Mouse (Mus musculus) intestine, embryonic 15.5 days (tissue): ENCODE data around the gene Ets1. TPM values are rescaled to one million over a fixed set of nuclear protein-coding genes. Genes with fewer than 3 reads are reported as not detected.

Experiments
- ATAC-seq: fragments of 200-750 bp; cut with Nextera tagmentation; 2 replicates; pipeline ENCODE4 v1.8.0; 2017; ENCODE audit warnings: moderate TSS enrichment, moderate library complexity
- H3K27ac ChIP-seq: fragments of 300-500 bp; sonication (generic); 2 replicates; pipeline ENCODE4 v1.5.1; 2015; ENCODE audit warnings: mild to moderate bottlenecking, inconsistent platforms
- H3K27me3 ChIP-seq: fragments of 300-500 bp; sonication (generic); replicated peaks from 2 replicates; pipeline ENCODE4 v1.6.1; 2015; ENCODE audit warnings: inconsistent platforms
- H3K36me3 ChIP-seq: fragments of 300-500 bp; sonication (generic); 2 replicates; pipeline ENCODE4 v1.6.1; 2015; ENCODE audit warnings: inconsistent platforms
- H3K4me1 ChIP-seq: fragments of 300-500 bp; sonication (generic); replicated peaks from 2 replicates; pipeline ENCODE4 v1.6.1; 2015; ENCODE audit warnings: inconsistent platforms
- H3K4me2 ChIP-seq: fragments of 300-500 bp; sonication (generic); replicated peaks from 2 replicates; pipeline ENCODE4 v1.6.1; 2015; ENCODE audit warnings: mild to moderate bottlenecking, inconsistent platforms
- H3K4me3 ChIP-seq: fragments of 300-500 bp; sonication (generic); replicated peaks from 2 replicates; pipeline ENCODE4 v1.5.1; 2015; ENCODE audit warnings: inconsistent platforms
- H3K9ac ChIP-seq: fragments of 300-500 bp; sonication (generic); 2 replicates; pipeline ENCODE4 v1.6.1; 2015; ENCODE audit warnings: inconsistent platforms
- H3K9me3 ChIP-seq: fragments of 300-500 bp; sonication (generic); 2 replicates; pipeline ENCODE4 v1.6.1; 2016; ENCODE audit warnings: inconsistent platforms
- WGBS: fragments of 180-500 bp; shearing (Covaris S2); methylation state at CpG from one replicate; pipeline ENCODE4 v1.1.7; 2015; 5-methylcytosine and 5-hydroxymethylcytosine counted together
- polyA plus RNA-seq: library from polyadenylated mRNA; unstranded; fragments of >200 nt; fragmentation: Nextera tagmentation; extraction: Ambion mirVana; gene quantifications from 2 replicates; pipeline ENCODE4 v1.2.1, GENCODE M21; 2015

The Ets1 gene
- polyA plus RNA-seq, 1 experiment from 2014 or later: 43.0 TPM

- Histone ChIP-seq H3K4me2 (no peak overlapping the region), H3K27ac (no peak overlapping the region), H3K27me3 (no peaks in the 10 kb centered on the region), H3K4me1 (peaks cover 3% of the 10 kb centered on the region), H3K4me3 (no peak overlapping the region), H3K9me3 (no peaks in the 10 kb centered on the region), H3K9ac (no peak overlapping the region), H3K36me3 (no peaks in the 10 kb centered on the region)
- 67% methylated on average over 7 of the region's 7 CpGs for WGBS
- no peak for ATAC-seq
Observed at GRCm38 (mm10) chr9:32789306-32789705, 153.3 kb downstream of the Ets1 start.

- 54% methylated on average over 6 of the region's 6 CpGs for WGBS
- Histone ChIP-seq H3K4me3 (no peak overlapping the region), H3K9ac (no peak overlapping the region), H3K36me3 (no peaks in the 10 kb centered on the region), H3K9me3 (no peaks in the 10 kb centered on the region), H3K27me3 (no peaks in the 10 kb centered on the region), H3K4me2 (no peak overlapping the region), H3K4me1 (peaks cover 3% of the 10 kb centered on the region), H3K27ac (no peak overlapping the region)
- ATAC-seq: no peak
Observed at GRCm38 (mm10) chr9:32791699-32792098, 155.7 kb downstream of the Ets1 start.

GRCm38 (mm10) chr9:32798171-32798570 lies 162.2 kb downstream of the Ets1 start:
- Histone ChIP-seq H3K9me3 (no peaks in the 10 kb centered on the region), H3K4me3 (no peak overlapping the region), H3K36me3 (no peaks in the 10 kb centered on the region), H3K27ac (no peak overlapping the region), H3K4me1 (no peaks in the 10 kb centered on the region), H3K27me3 (no peaks in the 10 kb centered on the region), H3K4me2 (no peak overlapping the region), H3K9ac (no peak overlapping the region)
- no peak for ATAC-seq
- WGBS: 81% methylated on average over 1 of the region's 1 CpGs

GRCm38 (mm10) chr9:32806106-32806505 lies 170.1 kb downstream of the Ets1 start:
- H3K4me3 ChIP-seq: no peak overlapping the region
- WGBS: 40% methylated on average over 4 of the region's 4 CpGs
- no peak overlapping the region for H3K9ac ChIP-seq
- no peaks in the 10 kb centered on the region for H3K27me3 ChIP-seq
- ATAC-seq: no peak
- no peaks in the 10 kb centered on the region for H3K4me1 ChIP-seq
- no peaks in the 10 kb centered on the region for H3K9me3 ChIP-seq
- H3K27ac ChIP-seq: no peak overlapping the region
- no peak overlapping the region for H3K4me2 ChIP-seq
- H3K36me3 ChIP-seq: no peaks in the 10 kb centered on the region

Other genes with a start within 250 kb of the Ets1 start
- 12.6 and 14.4 TPM in 2 replicates for gene Fli1, start 93.4 kb upstream of the Ets1 start, polyA plus RNA-seq